Mouse (Mus musculus) right cerebral cortex, postnatal 14 days (tissue): ENCODE measurements around the gene Myo6.

ENCODE experiments used
- DNase-seq: peaks from one replicate; pipeline ENCODE4 v3.0.0; 2022

Myo6 gene

DNA sequence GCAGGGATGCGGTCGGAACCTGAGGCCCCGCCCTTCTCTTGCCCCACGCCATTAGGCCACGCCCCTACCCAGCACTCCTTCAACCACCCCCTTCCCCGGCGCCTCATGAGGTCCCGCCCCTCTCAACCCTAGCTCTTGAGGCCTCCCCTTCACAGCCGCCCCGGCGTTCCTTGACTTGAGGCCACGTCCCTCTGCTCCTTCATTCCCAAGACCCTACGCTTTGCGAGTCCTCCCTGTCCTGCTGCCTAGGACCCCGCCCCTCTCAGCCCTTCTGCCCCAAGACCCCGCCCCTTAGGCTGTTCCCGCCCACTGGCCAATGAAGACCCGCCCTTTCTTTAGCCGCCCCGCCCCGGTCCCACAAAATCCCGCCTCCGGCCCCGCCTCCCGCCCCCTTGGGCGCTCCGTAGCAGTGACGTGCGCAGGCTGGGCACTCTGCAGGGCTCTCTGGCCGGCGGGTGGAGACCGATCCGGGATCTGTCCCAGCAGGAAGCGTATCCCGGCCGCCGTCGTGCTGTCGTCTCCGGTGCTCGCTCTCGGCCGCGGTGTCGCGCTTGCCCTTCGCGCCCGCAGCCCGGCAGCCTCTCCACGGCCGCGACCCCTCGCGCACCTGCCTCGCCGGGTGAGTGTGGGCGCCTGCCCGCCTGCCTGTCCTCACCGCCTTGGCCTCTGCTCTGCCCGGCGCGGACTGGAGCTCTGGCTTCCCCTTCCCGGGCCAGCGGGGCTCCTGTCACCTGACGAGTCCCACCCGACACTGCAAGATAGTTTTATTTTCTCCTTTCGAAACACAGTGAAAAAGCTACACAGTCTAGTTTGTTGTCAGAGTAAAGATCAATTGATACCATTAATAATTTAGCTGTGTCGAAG lies at the start of gene Myo6:
Myo6 (plus strand) TSS at position 421 of the 864 bp plus-strand sequence.
- DNase-seq, result peak; percentile 95

- no peak for DNase-seq
Observed at GRCm38 (mm10) chr9:80145992-80146587, 18.7 kb upstream of the Myo6 start.

- no peak for DNase-seq
Observed at GRCm38 (mm10) chr9:80149594-80149993, 15.2 kb upstream of the Myo6 start.

DNA sequence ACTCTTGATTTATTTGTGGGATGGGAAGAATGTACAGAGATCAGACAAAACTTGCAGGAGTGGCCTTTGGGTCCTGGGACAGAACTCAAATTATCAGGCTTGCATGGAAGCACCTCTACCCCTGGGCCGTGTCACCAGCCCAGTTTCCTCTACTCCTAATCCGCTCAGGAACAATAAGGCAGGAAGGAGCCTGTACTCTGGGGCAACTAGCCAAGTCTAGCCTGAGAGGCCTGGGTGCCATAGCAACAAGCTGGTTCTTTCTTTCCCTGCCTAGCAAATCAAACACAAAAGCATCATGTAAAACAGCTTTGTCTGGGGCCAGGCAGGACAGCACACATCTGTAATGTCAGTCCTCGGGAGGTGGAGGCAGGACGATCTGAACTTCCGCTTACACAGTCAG lies 9.6 kb upstream of the Myo6 start:
- DNase-seq, result peak; percentile 44

DNA sequence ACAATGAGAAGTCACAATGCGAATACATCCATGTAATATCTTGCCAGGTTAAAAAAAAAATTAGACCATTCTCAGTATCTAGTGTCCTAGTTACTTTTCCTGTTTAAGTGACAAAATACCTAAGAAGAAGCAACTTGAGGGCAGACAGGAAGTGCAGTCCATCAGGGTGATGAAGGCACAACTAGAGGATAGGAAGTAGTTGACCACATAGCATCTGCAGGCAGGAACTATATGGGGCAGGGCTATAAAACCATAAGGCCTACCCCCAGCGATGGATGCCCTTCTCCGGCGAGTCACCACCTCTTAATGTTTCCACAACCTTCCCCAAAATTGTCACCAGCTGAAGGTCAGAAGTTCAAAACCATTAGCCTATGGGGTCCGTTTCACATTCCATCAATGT lies 8.1 kb upstream of the Myo6 start:
- no peak for DNase-seq

DNA sequence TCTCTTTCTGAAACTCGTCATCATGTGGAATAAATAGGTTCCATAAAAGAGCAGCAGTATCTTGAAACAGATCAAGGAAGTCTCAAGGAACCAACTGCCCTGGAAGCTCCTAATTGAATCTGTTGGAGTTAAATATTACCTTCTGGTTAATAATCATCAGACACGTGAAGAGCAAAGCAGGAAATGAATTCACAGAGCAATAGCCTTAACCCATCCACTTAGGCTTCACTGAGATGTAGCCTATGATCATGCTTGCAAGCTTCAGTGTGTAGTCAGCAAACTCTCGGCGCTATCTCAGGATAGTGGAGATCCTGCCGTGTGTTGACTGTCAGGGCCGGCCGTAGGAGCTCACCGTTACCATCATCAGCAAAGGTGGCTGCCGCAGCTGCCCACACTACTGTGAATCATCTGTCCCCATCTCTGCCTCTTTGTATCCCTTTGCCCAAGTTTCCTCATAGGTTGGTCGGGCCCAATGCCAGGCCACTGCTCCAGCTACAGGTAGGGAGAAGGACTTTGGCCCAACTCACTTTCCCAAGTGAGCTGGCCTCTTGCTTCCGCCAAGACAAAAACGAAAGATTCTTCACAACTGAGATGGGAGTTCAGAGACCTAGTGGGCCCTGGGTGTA lies 6.9 kb upstream of the Myo6 start:
- DNase-seq, result no peak

- no peak for DNase-seq
Observed at GRCm38 (mm10) chr9:80158937-80159336, 5.9 kb upstream of the Myo6 start.

GRCm38 (mm10) chr9:80161451-80161850 lies 3.4 kb upstream of the Myo6 start:
- no peak for DNase-seq

GRCm38 (mm10) chr9:80163126-80163723 lies 1.6 kb upstream of the Myo6 start:
- DNase-seq, result no peak

DNA sequence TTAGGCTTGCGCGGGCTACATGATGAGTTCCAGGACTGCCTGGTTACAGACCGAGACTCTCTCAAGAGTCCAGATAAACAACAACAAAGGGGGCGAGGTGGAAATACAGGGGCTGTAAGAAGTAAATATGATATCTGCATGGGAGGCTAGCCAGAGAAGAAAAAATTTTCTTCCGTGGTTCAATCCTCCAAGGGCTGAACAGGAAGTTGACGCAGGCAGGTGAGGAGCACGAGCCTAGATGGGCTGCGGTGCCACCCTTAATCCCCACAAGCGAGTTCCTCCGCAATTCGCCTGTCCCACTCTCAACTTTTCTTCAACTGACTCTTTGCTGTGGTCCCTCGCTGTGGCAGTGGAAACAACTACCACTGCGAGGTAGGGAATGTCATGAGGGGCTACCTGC lies 640 bp upstream of the Myo6 start:
- no peak for DNase-seq

DNA sequence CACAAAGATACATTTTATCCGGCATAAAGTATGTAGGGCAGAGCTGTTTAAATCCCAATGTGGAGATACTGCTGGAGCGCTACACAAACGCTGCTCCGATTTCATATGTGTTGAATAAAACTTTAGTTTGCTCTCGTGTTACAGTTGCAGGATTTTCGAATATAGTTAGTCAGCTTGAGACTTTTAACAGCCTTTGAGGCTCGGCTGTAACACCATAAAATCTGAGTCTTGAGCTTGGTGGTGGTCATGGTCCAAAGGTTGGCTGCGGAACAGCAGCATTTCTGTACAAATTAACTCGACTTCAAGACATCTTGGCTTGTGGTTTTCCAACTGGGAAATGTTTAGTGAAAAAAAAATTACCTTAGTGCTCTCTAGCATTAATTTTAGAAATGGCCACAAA lies 859 bp downstream of the Myo6 start:
- no peak for DNase-seq

DNA sequence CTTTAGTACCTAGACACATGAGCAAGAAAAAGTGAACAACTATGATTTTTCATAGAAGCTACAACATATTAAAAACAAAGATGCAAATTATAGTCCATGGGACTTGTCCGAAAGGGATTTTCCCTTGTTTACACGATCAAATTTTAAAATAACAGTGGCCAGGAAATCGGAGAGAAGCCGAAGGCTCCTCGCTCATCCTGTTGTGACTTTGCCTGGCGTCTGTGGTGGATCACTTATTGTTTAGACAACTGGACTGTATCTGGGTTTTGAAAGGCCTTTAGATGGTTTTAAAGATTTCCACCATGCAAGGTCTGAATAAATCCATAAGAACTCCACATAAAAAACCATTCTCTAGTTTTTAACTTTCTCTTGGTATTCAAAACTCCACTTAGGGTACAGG lies 1.6 kb downstream of the Myo6 start:
- no peak for DNase-seq

DNA sequence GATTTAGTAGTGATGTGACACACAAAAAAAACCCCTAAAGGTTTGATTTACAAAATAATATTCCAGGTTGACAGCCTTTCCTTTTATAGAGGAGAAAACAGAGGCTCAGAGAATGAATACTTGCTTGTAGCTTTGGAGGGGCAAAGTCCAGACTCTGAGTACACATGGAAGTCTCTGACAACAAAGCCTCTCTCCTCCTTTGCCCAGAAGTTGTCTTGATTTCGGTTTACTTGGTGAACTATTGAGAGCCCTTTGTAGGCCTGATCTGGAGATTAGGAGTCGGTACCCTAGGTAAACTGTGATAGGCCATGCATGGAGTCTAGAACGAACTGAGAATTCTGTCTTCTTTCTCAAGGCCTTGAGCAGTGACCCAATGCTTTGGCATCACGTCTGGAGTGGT lies 2.3 kb downstream of the Myo6 start:
- no peak for DNase-seq

GRCm38 (mm10) chr9:80169551-80169950 lies 4.7 kb downstream of the Myo6 start:
- DNase-seq, result no peak

GRCm38 (mm10) chr9:80171241-80171640 lies 6.4 kb downstream of the Myo6 start:
- no peak for DNase-seq

GRCm38 (mm10) chr9:80172396-80173222 lies 7.8 kb downstream of the Myo6 start:
- no peak for DNase-seq

- no peak for DNase-seq
Observed at GRCm38 (mm10) chr9:80173629-80174028, 8.8 kb downstream of the Myo6 start.

- no peak for DNase-seq
Observed at GRCm38 (mm10) chr9:80176696-80177478, 12.1 kb downstream of the Myo6 start.

DNA sequence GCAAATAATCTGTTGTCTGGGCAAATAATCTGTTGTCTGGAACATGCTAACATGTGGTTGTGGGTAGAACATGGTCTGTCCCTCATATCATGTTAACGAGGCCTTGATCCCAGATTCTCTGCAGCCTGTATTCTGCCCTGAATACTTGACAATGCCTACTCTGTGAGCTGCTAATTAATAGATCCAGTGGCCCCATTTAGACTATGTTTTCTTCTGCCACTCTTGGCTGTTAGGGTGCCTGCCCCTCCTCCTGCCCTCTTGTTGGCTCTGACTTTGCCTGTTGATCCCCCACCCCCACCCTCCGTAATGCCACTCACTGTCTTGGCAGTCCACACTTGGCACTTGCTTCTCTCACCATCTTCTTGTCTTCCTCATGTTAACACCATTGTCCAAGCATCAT lies 13.8 kb downstream of the Myo6 start:
- no peak for DNase-seq

DNA sequence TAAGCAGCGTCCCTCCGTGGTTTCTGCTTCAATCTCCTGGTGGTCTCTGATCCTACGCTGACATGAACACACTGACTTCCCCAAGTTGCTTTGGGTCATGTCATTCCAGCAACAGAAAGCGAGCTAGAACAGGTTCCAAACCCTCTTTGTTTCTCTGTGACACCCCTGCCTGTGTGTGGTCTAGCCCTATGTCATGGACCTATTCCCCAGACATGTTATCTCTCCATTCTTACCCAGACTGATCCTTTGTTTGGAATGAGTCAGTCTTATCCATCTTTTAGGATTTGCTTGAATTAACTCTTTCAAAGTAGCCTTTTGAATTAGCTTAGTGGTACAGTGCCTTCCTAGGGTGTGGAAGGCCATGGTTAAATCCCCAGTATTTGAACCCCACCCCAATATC lies 14.9 kb downstream of the Myo6 start:
- no peak for DNase-seq

DNA sequence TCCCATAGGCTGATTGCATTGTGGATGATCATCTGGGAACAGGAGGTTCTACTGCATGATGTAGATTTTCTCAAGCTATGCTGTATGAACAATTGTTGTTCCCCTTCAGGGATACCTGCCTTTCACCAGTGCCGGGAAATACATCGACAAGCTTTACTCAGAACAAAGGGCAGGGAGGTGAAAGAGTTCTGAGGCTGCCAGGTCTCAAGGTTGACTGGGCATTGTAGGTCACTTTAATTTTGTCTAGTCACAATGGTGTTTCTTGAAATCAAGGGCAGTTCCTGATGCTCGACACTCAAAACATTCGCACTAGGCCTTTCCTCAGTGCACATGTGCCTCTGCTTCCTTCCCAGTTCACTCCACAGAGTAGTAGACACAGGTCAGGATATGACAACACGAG lies 15.9 kb downstream of the Myo6 start:
- DNase-seq, result no peak

DNA sequence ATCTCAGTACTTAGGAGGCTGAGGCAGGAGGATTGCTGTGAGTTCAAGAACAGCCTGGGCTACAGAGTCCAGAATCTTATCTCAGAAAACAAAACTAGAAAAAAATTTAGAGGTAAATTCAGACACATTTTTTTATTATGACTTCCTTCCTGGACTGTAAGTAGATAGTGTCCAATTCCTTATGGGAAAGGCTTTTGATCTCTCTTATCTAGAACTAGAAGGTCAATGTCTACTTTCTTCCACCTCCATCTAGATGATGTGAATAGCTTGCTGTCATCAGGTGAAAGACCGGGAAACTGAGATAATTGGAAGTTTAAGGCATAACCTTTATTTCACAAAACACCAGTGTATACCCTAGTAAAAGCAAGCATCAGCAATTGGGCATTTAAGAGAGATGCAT lies 16.9 kb downstream of the Myo6 start:
- no peak for DNase-seq
